Mouse (Mus musculus): ENCODE measurements around the gene Tbc1d2b. TPM values are rescaled to one million over a fixed set of nuclear protein-coding genes. Genes with fewer than 3 reads are reported as not detected.

Gene Tbc1d2b
- total RNA-seq, 1 experiment from 2014 or later: 30.9 TPM

GRCm38 (mm10) chr9:90232781-90233690, 37.6 kb downstream of the Tbc1d2b start:
- peak; percentile 12 to 34; a peak in 1 of 4 replicates for ATAC-seq (replicated peaks in 1 of 2; ENCODE audit: insufficient read depth in 1 of 2, low FRiP score in 2 of 2, low TSS enrichment in 1 of 2, low read depth in 1 of 2, poor library complexity in 2 of 2, severe bottlenecking in 2 of 2)

GRCm38 (mm10) chr9:90227171-90227570, 43.4 kb downstream of the Tbc1d2b start:
- ATAC-seq (replicated peaks in 1 of 2; ENCODE audit: insufficient read depth in 1 of 2, low FRiP score in 2 of 2, low TSS enrichment in 1 of 2, low read depth in 1 of 2, poor library complexity in 2 of 2, severe bottlenecking in 2 of 2): no peak

- peak in 1 of 2 experiments; percentile 19; a peak in 1 of 4 replicates for ATAC-seq (replicated peaks in 1 of 2; ENCODE audit: insufficient read depth in 1 of 2, low FRiP score in 2 of 2, low TSS enrichment in 1 of 2, low read depth in 1 of 2, poor library complexity in 2 of 2, severe bottlenecking in 2 of 2)
Measured at GRCm38 (mm10) chr9:90226742-90227096, 43.9 kb downstream of the Tbc1d2b start.

- ATAC-seq (replicated peaks in 1 of 2; ENCODE audit: insufficient read depth in 1 of 2, low FRiP score in 2 of 2, low TSS enrichment in 1 of 2, low read depth in 1 of 2, poor library complexity in 2 of 2, severe bottlenecking in 2 of 2): peak; percentile 37 to 50; a peak in 2 of 4 replicates
Measured at GRCm38 (mm10) chr9:90226081-90226741, 44.4 kb downstream of the Tbc1d2b start.

DNA sequence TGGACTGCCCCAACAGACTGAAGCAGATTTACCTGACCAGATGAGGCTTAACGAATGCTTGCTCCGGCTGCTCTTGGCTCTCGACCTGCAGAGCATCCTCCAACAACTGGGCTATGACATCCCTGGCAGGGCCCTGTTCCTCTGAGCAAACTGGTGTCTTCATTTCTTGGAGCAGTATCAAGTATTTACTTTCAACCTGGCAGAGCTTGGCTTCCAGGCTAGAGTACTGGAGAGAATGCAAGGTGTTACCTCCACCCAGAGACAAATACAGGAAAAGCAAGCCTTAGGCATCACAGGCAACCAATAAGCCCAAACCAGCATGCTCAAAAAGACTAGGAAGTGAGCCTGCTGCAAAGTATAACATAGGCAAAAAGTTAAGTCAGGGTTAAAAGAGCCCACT, 48.3 kb downstream of the Tbc1d2b start:
- ATAC-seq (replicated peaks in 1 of 2; ENCODE audit: insufficient read depth in 1 of 2, low FRiP score in 2 of 2, low TSS enrichment in 1 of 2, low read depth in 1 of 2, poor library complexity in 2 of 2, severe bottlenecking in 2 of 2): no peak

DNA sequence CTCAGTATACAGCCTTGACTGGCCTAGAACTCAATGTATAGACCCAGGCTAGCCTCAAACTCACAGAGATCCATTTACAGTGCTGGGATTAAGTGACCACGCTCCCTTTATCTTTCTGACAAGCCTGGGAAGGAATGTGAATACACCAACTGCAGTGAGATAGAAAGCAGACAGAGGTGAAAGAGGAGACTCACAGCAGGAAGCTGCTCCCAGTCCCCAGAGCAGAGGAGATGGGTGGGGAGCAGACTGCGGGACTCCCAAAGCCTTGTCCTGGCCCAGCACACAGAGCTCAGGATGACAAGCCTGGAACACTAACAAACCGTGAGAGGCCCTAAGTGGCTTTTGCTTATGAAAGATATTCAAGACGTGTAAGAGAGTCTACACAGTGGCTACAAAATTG, 53.1 kb downstream of the Tbc1d2b start:
- ATAC-seq (replicated peaks in 1 of 2; ENCODE audit: insufficient read depth in 1 of 2, low FRiP score in 2 of 2, low TSS enrichment in 1 of 2, low read depth in 1 of 2, poor library complexity in 2 of 2, severe bottlenecking in 2 of 2): no peak

GRCm38 (mm10) chr9:90216259-90217001, 54.2 kb downstream of the Tbc1d2b start:
- no peak for ATAC-seq (replicated peaks in 1 of 2; ENCODE audit: insufficient read depth in 1 of 2, low FRiP score in 2 of 2, low TSS enrichment in 1 of 2, low read depth in 1 of 2, poor library complexity in 2 of 2, severe bottlenecking in 2 of 2)

GRCm38 (mm10) chr9:90213127-90213526, 57.5 kb downstream of the Tbc1d2b start:
- ATAC-seq (replicated peaks in 1 of 2; ENCODE audit: insufficient read depth in 1 of 2, low FRiP score in 2 of 2, low TSS enrichment in 1 of 2, low read depth in 1 of 2, poor library complexity in 2 of 2, severe bottlenecking in 2 of 2): no peak

DNA sequence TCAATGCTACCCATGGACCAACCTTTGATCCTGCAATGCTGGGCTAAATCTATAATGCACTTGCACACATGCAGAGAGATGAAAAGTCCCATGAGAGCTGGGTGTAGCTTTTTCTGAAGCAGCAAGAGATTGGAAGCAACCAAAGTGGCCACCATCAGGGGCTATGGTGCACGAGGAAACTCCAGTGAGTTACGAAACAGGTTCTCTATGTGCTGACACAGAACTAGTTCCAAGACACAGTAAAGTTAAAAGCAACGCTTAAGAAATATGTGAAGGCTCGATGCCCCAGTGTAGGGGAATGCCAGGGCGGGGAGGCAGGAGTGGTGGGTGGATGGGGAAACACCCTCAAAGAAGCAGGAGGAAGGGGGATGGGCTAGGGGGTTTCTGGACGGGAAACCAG, 61.9 kb downstream of the Tbc1d2b start:
- ATAC-seq (replicated peaks in 1 of 2; ENCODE audit: insufficient read depth in 1 of 2, low FRiP score in 2 of 2, low TSS enrichment in 1 of 2, low read depth in 1 of 2, poor library complexity in 2 of 2, severe bottlenecking in 2 of 2): no peak

- ATAC-seq (replicated peaks in 1 of 2; ENCODE audit: insufficient read depth in 1 of 2, low FRiP score in 2 of 2, low TSS enrichment in 1 of 2, low read depth in 1 of 2, poor library complexity in 2 of 2, severe bottlenecking in 2 of 2): no peak
Measured at GRCm38 (mm10) chr9:90207808-90208207, 62.8 kb downstream of the Tbc1d2b start.

- ATAC-seq (replicated peaks in 1 of 2; ENCODE audit: insufficient read depth in 1 of 2, low FRiP score in 2 of 2, low TSS enrichment in 1 of 2, low read depth in 1 of 2, poor library complexity in 2 of 2, severe bottlenecking in 2 of 2): peak; percentile 61 to 62; a peak in 2 of 4 replicates
Measured at GRCm38 (mm10) chr9:90206500-90206899, 64.1 kb downstream of the Tbc1d2b start.

GRCm38 (mm10) chr9:90204396-90204915, 66.1 kb downstream of the Tbc1d2b start:
- no peak for ATAC-seq (replicated peaks in 1 of 2; ENCODE audit: insufficient read depth in 1 of 2, low FRiP score in 2 of 2, low TSS enrichment in 1 of 2, low read depth in 1 of 2, poor library complexity in 2 of 2, severe bottlenecking in 2 of 2)

- no peak for ATAC-seq (replicated peaks in 1 of 2; ENCODE audit: insufficient read depth in 1 of 2, low FRiP score in 2 of 2, low TSS enrichment in 1 of 2, low read depth in 1 of 2, poor library complexity in 2 of 2, severe bottlenecking in 2 of 2)
Measured at GRCm38 (mm10) chr9:90203233-90203632, 67.4 kb downstream of the Tbc1d2b start.

DNA sequence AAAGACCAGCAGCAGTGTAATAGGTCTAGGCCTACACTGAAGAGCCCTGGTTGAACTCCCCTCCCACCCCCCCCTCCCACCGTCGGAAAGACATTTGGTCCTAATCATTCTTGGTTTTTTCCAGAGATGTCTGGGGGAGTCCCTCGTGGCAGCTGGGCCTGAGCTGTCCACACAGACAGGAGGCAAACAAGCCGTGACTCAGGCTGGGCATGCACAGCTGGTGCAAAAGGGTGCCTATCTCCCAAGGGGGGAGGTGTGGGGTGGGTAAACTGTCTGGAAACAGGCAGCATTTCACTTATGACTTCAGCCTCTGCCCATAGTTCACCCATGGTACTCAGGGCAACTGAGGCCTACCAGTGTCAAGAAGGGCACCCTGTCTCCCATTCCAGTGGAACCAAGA, 69.1 kb downstream of the Tbc1d2b start:
- ATAC-seq (replicated peaks in 1 of 2; ENCODE audit: insufficient read depth in 1 of 2, low FRiP score in 2 of 2, low TSS enrichment in 1 of 2, low read depth in 1 of 2, poor library complexity in 2 of 2, severe bottlenecking in 2 of 2): no peak

DNA sequence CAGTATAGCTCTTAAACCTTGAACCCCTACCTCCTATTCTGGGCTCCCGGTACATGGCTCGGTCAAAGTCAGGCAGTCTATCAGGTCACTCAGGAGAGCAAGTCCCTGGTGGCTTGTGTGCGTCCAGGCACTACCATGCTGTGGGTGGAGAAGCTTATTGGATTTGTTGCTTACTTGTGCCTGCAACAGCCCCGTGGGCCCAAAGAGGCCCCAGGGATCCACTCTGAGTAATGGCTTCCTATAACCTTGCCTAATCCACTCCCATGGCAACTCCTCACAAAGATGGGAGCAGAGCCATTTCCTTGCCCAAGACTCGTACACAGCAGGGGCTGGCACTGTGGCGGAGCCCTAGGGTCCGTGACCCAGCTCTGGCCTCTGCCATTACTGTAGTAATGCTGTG, 69.5 kb downstream of the Tbc1d2b start:
- ATAC-seq (replicated peaks in 1 of 2; ENCODE audit: insufficient read depth in 1 of 2, low FRiP score in 2 of 2, low TSS enrichment in 1 of 2, low read depth in 1 of 2, poor library complexity in 2 of 2, severe bottlenecking in 2 of 2): no peak

- no peak for ATAC-seq (replicated peaks in 1 of 2; ENCODE audit: insufficient read depth in 1 of 2, low FRiP score in 2 of 2, low TSS enrichment in 1 of 2, low read depth in 1 of 2, poor library complexity in 2 of 2, severe bottlenecking in 2 of 2)
Measured at GRCm38 (mm10) chr9:90200501-90200900, 70.1 kb downstream of the Tbc1d2b start.

- no peak for ATAC-seq (replicated peaks in 1 of 2; ENCODE audit: insufficient read depth in 1 of 2, low FRiP score in 2 of 2, low TSS enrichment in 1 of 2, low read depth in 1 of 2, poor library complexity in 2 of 2, severe bottlenecking in 2 of 2)
Measured at GRCm38 (mm10) chr9:90199611-90200010, 71.0 kb downstream of the Tbc1d2b start.

Measured in hematopoietic stem cell, adult 5-6 weeks (primary cell).